Mouse (Mus musculus) liver, embryonic 14.5 days (tissue): ENCODE measurements at regions not wholly inside any gene's neighbourhood (a gene's known extent, or its start where the extent isn't known, plus 50 kb on each side); places are given as distances from the start of the nearest gene placed in this dataset.
A peak's percentile ranks its signal among the peaks of the same experiment; 100 is the strongest.

Experiments used
- ATAC-seq: fragments of 200-750 bp; cut with Nextera tagmentation; 2 replicates; pipeline ENCODE4 v1.8.0; 2017; ENCODE audit warnings: moderate number of reproducible peaks, mild to moderate bottlenecking, moderate library complexity; ENCODE audit not compliant: insufficient read depth
- DNase-seq, 3 experiments: peaks; one replicate each; pipeline ENCODE4 v3.0.0-alpha.2; 2012 to 2013; ENCODE audit warnings: low read depth in 3 of 3, low spot score in 3 of 3
- H3K27ac ChIP-seq: fragments of 300-500 bp; sonication (generic); 2 replicates; pipeline ENCODE4 v1.5.1; 2014; ENCODE audit warnings: moderate library complexity, mild to moderate bottlenecking, control low read depth, inconsistent platforms
- H3K27me3 ChIP-seq: fragments of 300-500 bp; sonication (generic); 2 replicates; pipeline ENCODE4 v1.6.1; 2014; ENCODE audit warnings: mild to moderate bottlenecking, low read length, moderate library complexity; ENCODE audit not compliant: control insufficient read depth, insufficient read depth
- H3K36me3 ChIP-seq: fragments of 300-500 bp; sonication (generic); replicated peaks from 2 replicates; pipeline ENCODE4 v1.6.1; 2014; ENCODE audit warnings: low read depth; ENCODE audit not compliant: control insufficient read depth, insufficient read depth
- H3K4me1 ChIP-seq, 2 experiments: fragments of 200-500 bp in 1 of 2; fragments of 300-500 bp in 1 of 2; sonication (generic) in 1 of 2; replicated peaks; 2 replicates each; pipeline ENCODE4 v1.6.1; 2012 to 2014; ENCODE audit warnings: antibody characterized with exemption in 1 of 2, inconsistent platforms in 1 of 2, low read length in 1 of 2; ENCODE audit not compliant: control insufficient read depth in 2 of 2, insufficient read depth in 2 of 2
- H3K4me2 ChIP-seq: fragments of 300-500 bp; sonication (generic); 2 replicates; pipeline ENCODE4 v1.6.1; 2014; ENCODE audit warnings: low read depth, mild to moderate bottlenecking, control low read depth, moderate library complexity
- H3K4me3 ChIP-seq, 2 experiments: fragments of 200-500 bp in 1 of 2; fragments of 300-500 bp in 1 of 2; sonication (generic) in 1 of 2; 2 replicates each; pipeline ENCODE4 v1.5.1; 2012 to 2014; ENCODE audit warnings: low read depth in 2 of 2, low read length in 2 of 2, mild to moderate bottlenecking in 2 of 2, control low read depth in 1 of 2, inconsistent platforms in 1 of 2, moderate library complexity in 1 of 2; ENCODE audit not compliant: insufficient read depth in 1 of 2
- H3K9ac ChIP-seq: fragments of 300-500 bp; sonication (generic); replicated peaks from 2 replicates; pipeline ENCODE4 v1.6.1; 2014; ENCODE audit warnings: mild to moderate bottlenecking, control low read depth, moderate library complexity
- H3K9me3 ChIP-seq: fragments of 300-500 bp; sonication (generic); 2 replicates; pipeline ENCODE4 v1.6.1; 2016; ENCODE audit warnings: low read length, mixed read lengths; ENCODE audit not compliant: control insufficient read depth
- CTCF ChIP-seq: IDR thresholded peaks from 2 replicates; pipeline ENCODE4 v1.5.1; 2016; ENCODE audit warnings: antibody characterized with exemption, low read depth, control low read depth
- EP300 ChIP-seq: IDR thresholded peaks from 2 replicates; pipeline ENCODE4 v1.6.1; 2016; ENCODE audit warnings: antibody characterized with exemption, low read depth
- WGBS: fragments of 180-500 bp; shearing (Covaris S2); extraction: QIAGEN DNeasy Blood & Tissue Kit; methylation state at CpG from one replicate; pipeline ENCODE4 v1.1.7; 2014; ENCODE audit not compliant: insufficient replicate concordance; 5-methylcytosine and 5-hydroxymethylcytosine counted together

- Histone ChIP-seq H3K36me3 (no peaks in the 10 kb centered on the region), H3K27me3 (no peaks in the 10 kb centered on the region), H3K9me3 (no peaks in the 10 kb centered on the region), H3K27ac (no peak overlapping the region), H3K4me2 (no peak overlapping the region), H3K9ac (no peak overlapping the region), H3K4me3 (no peak overlapping the region), H3K4me1 (no peaks in the 10 kb centered on the region)
- TF ChIP-seq CTCF, result no peak
- no peak for TF ChIP-seq EP300
- no peak for ATAC-seq
- 76% methylated on average over 5 of the region's 5 CpGs for WGBS
- DNase-seq, result no peak
Observed at GRCm38 (mm10) chr9:71420064-71420463, 65.7 kb downstream of the Polr2m start.

- H3K36me3 ChIP-seq, result no peaks in the 10 kb centered on the region
- H3K4me2 ChIP-seq, result no peak overlapping the region
- TF ChIP-seq CTCF, result no peak
- no peak for TF ChIP-seq EP300
- no peaks in the 10 kb centered on the region for H3K9me3 ChIP-seq
- WGBS, result 75% methylated on average over 4 of the region's 4 CpGs
- H3K9ac ChIP-seq, result no peak overlapping the region
- no peak overlapping the region for H3K4me3 ChIP-seq
- DNase-seq, result no peak
- H3K27me3 ChIP-seq, result no peaks in the 10 kb centered on the region
- H3K4me1 ChIP-seq, result no peaks in the 10 kb centered on the region
- ATAC-seq, result no peak
- H3K27ac ChIP-seq, result no peak overlapping the region
Observed at GRCm38 (mm10) chr9:71418531-71418930, 67.2 kb downstream of the Polr2m start.

GRCm38 (mm10) chr9:71417248-71417647 is 68.5 kb downstream of the Polr2m start:
- Histone ChIP-seq H3K4me2 (no peak overlapping the region), H3K9me3 (no peaks in the 10 kb centered on the region), H3K27me3 (no peaks in the 10 kb centered on the region), H3K36me3 (no peaks in the 10 kb centered on the region), H3K4me3 (no peak overlapping the region), H3K9ac (no peak overlapping the region), H3K27ac (no peak overlapping the region), H3K4me1 (no peaks in the 10 kb centered on the region)
- TF ChIP-seq EP300 (no peak), CTCF (no peak)
- ATAC-seq (no peak), DNase-seq (no peak)
- 45% methylated on average over 4 of the region's 4 CpGs for WGBS

GRCm38 (mm10) chr9:71411171-71411570 is 74.6 kb downstream of the Polr2m start:
- H3K4me2 ChIP-seq, result no peak overlapping the region
- H3K4me1 ChIP-seq, result no peaks in the 10 kb centered on the region
- no peak overlapping the region for H3K9ac ChIP-seq
- 38% methylated on average over 1 of the region's 1 CpGs for WGBS
- no peaks in the 10 kb centered on the region for H3K36me3 ChIP-seq
- H3K4me3 ChIP-seq, result no peak overlapping the region
- H3K27me3 ChIP-seq, result no peaks in the 10 kb centered on the region
- TF ChIP-seq CTCF (no peak), EP300 (no peak)
- no peak overlapping the region for H3K27ac ChIP-seq
- H3K9me3 ChIP-seq, result no peaks in the 10 kb centered on the region
- ATAC-seq, result no peak
- DNase-seq, result no peak

DNA sequence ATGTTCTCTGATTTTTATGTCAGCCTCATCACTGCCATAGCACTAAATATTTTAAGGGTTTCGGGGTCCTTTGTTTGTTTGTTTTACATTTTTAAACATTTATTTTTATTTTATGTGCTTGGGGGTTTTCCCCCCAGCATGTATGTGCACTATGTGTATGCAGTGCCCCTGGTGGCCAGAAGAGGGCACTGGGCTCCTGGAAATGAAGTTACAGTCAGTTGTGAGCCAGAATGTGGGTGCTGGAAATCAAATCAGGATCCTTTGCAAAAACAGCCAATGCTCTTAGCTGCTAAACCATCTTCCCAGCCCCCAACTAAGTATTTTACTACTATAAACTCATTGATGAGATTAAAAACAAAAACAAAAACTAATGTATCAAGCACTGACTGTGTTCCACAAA is 75.8 kb downstream of the Polr2m start:
- no peak overlapping the region for H3K9ac ChIP-seq
- 49% methylated on average over 1 of the region's 1 CpGs for WGBS
- no peaks in the 10 kb centered on the region for H3K9me3 ChIP-seq
- H3K27ac ChIP-seq, result no peak overlapping the region
- DNase-seq (no peak), ATAC-seq (no peak)
- peak; percentile 38 for TF ChIP-seq CTCF
- TF ChIP-seq EP300, result no peak
- H3K4me2 ChIP-seq, result no peak overlapping the region
- H3K36me3 ChIP-seq, result no peaks in the 10 kb centered on the region
- H3K27me3 ChIP-seq, result no peaks in the 10 kb centered on the region
- no peak overlapping the region for H3K4me3 ChIP-seq
- H3K4me1 ChIP-seq, result no peaks in the 10 kb centered on the region

DNA sequence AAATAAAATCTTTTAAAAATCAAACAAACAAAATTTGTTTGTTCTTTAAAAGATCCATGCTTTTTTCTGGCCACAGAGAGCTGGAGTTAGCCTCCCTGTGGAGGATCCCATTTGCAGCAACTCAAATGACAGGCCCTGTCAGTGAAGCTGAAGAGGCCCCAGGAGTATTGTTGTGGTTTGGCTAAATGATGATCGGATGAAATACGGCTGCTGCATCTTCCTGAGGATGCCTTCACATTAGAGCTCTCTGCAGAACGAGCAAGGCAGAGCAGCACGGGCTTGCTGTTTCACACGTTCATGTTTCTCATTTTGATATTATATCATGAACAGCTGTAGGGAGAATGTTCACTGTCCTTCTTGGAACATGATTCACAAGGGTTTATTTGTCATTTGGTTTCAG is 76.8 kb downstream of the Polr2m start:
- no peak for ATAC-seq
- Histone ChIP-seq H3K27ac (no peak overlapping the region), H3K9me3 (no peaks in the 10 kb centered on the region), H3K4me3 (no peak overlapping the region), H3K36me3 (no peaks in the 10 kb centered on the region), H3K4me1 (no peaks in the 10 kb centered on the region), H3K4me2 (no peak overlapping the region), H3K9ac (no peak overlapping the region), H3K27me3 (no peaks in the 10 kb centered on the region)
- no peak for DNase-seq
- TF ChIP-seq EP300, result no peak
- TF ChIP-seq CTCF, result no peak
- WGBS, result 69% methylated on average over 5 of the region's 5 CpGs
